8 mouse cellular contexts compared by ENCODE assay signal in the genomic region with DNA sequence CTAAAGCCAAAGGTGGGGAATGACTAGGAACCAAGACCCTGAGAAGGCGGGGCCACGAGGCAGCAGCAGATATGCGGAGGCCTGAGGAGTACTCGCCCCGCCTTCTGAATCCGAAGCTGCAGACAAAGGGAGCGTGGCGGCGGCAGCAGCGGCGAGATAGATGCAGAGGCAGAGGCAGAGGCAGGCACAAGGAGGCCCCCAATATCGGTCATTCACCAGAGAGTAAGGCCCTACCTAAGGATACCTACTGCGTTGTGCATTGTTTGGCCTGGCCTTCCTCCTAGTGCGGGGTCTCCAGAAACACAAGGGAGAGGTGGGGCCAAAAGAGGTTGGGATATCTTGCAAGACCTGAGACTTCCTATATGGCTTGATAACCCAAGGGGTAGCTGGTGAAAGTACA. TPM values are rescaled to one million over a fixed set of nuclear protein-coding genes. Genes with fewer than 3 reads are reported as not detected.
DNase-seq lines count a peak whose midpoint lies in the region; ATAC-seq lines count a peak whose summit lies in the region.

No protein-coding gene starts in this region.

- WGBS in heart, embryonic 11.5 days (ENCODE audit: insufficient replicate concordance): 9% methylated on average over 14 of the region's 14 CpGs
- WGBS in midbrain, embryonic 13.5 days: 12% methylated on average over 14 of the region's 14 CpGs

- no peaks in the 10 kb centered on the region for H3K36me3 ChIP-seq in heart, embryonic 11.5 days (ENCODE audit: control insufficient read depth, insufficient read depth, low read length)
- no peaks in the 10 kb centered on the region for H3K36me3 ChIP-seq in midbrain, embryonic 13.5 days

- no peaks in the 10 kb centered on the region for H3K9me3 ChIP-seq in heart, embryonic 11.5 days (replicated peaks; ENCODE audit: control insufficient read depth, low read length)
- no peaks in the 10 kb centered on the region for H3K9me3 ChIP-seq in midbrain, embryonic 13.5 days

- no peak for ATAC-seq in heart, embryonic 11.5 days (replicated peaks; ENCODE audit: insufficient number of reproducible peaks, low FRiP score, low TSS enrichment)
- peak; percentile 89 for ATAC-seq in midbrain, embryonic 13.5 days
- no peak for ATAC-seq in erythroblast, adult 5-6 weeks (replicated peaks; ENCODE audit: low FRiP score, poor library complexity, severe bottlenecking)
- no peak for ATAC-seq in megakaryocyte, adult 5-6 weeks (ENCODE audit: poor library complexity, severe bottlenecking)

- peak overlapping the region; percentile 53 for H3K4me2 ChIP-seq in heart, embryonic 11.5 days
- H3K4me2 ChIP-seq in midbrain, embryonic 13.5 days (replicated peaks): peak overlapping the region; percentile 49

- no peaks in the 10 kb centered on the region for H3K27me3 ChIP-seq in heart, embryonic 11.5 days (ENCODE audit: control insufficient read depth, insufficient read depth, low read length)
- no peaks in the 10 kb centered on the region for H3K27me3 ChIP-seq in midbrain, embryonic 13.5 days

- no peak overlapping the region for H3K9ac ChIP-seq in heart, embryonic 11.5 days (ENCODE audit: low read depth, low read length)
- peak overlapping the region; percentile 63 for H3K9ac ChIP-seq in midbrain, embryonic 13.5 days (replicated peaks)

- no peak for DNase-seq in heart, adult 9 months (ENCODE audit: low spot score in 2 of 2)
- peak; percentile 48 for DNase-seq in R1 (ENCODE audit: low read depth, low spot score)
- peak; percentile 18 for DNase-seq in forelimb bud, embryonic 11.5 days (ENCODE audit: low read depth, low spot score)
- no peak for DNase-seq in yolk sac, embryonic 10.5 days (ENCODE audit: low spot score)

- H3K4me3 ChIP-seq in heart, embryonic 11.5 days (ENCODE audit: low read depth, low read length): peak overlapping the region; percentile 26
- H3K4me3 ChIP-seq in midbrain, embryonic 13.5 days (replicated peaks): peak overlapping the region; percentile 32

- no peak overlapping the region for H3K27ac ChIP-seq in heart, embryonic 11.5 days (ENCODE audit: low read depth, low read length)
- H3K27ac ChIP-seq in midbrain, embryonic 13.5 days: peak overlapping the region; percentile 81

- no peaks in the 10 kb centered on the region for H3K4me1 ChIP-seq in heart, embryonic 11.5 days (ENCODE audit: control insufficient read depth, insufficient read depth, low read length)
- no peaks in the 10 kb centered on the region; the same call in 1 of the 2 replicates for H3K4me1 ChIP-seq in midbrain, embryonic 13.5 days (replicated peaks)

RNA-seq across cellular contexts. Expression of a gene that starts 9.7 kb away (rescaled TPM):
- 0.33 and 0.46 TPM in 2 replicates for polyA plus RNA-seq in heart, embryonic 11.5 days (2014; fragmentation: Nextera tagmentation; extraction: Ambion mirVana)
- polyA plus RNA-seq in midbrain, embryonic 13.5 days (2015; fragmentation: Nextera tagmentation; extraction: Ambion mirVana): 4.3 and 4.7 TPM in 2 replicates
- 1.5 TPM in 1 of 2 replicates, not detected in the other for total RNA-seq in erythroblast, adult 5-6 weeks (2015; ENCODE audit: low replicate concordance)
- 0.28 TPM in 1 of 2 replicates, not detected in the other for total RNA-seq in erythroblast, adult 5-6 weeks (2017; ENCODE audit: low replicate concordance)
- total RNA-seq in megakaryocyte, adult 5-6 weeks (2015): 1.5 and 1.7 TPM in 2 replicates
- 5.1 and 5.8 TPM in 2 replicates for total RNA-seq in megakaryocyte, adult 5-6 weeks (2017)

RNA-seq across cellular contexts. Expression of a gene that starts 28.2 kb away (rescaled TPM):
- 159 and 162 TPM in 2 replicates for polyA plus RNA-seq in heart, embryonic 11.5 days (2014; fragmentation: Nextera tagmentation; extraction: Ambion mirVana)
- polyA plus RNA-seq in midbrain, embryonic 13.5 days (2015; fragmentation: Nextera tagmentation; extraction: Ambion mirVana): 133 and 139 TPM in 2 replicates
- 86.9 and 180 TPM in 2 replicates for total RNA-seq in erythroblast, adult 5-6 weeks (2015; ENCODE audit: low replicate concordance)
- total RNA-seq in erythroblast, adult 5-6 weeks (2017; ENCODE audit: low replicate concordance): 44.0 and 61.8 TPM in 2 replicates
- total RNA-seq in megakaryocyte, adult 5-6 weeks (2015): 250 and 261 TPM in 2 replicates
- 127 and 142 TPM in 2 replicates for total RNA-seq in megakaryocyte, adult 5-6 weeks (2017)

RNA-seq across cellular contexts. Expression of a gene that starts 28.4 kb away (rescaled TPM):
- 285 and 302 TPM in 2 replicates for polyA plus RNA-seq in heart, embryonic 11.5 days (2014; fragmentation: Nextera tagmentation; extraction: Ambion mirVana)
- 225 and 228 TPM in 2 replicates for polyA plus RNA-seq in midbrain, embryonic 13.5 days (2015; fragmentation: Nextera tagmentation; extraction: Ambion mirVana)
- 74.8 and 98.4 TPM in 2 replicates for total RNA-seq in erythroblast, adult 5-6 weeks (2015; ENCODE audit: low replicate concordance)
- total RNA-seq in erythroblast, adult 5-6 weeks (2017; ENCODE audit: low replicate concordance): 62.6 and 62.9 TPM in 2 replicates
- total RNA-seq in megakaryocyte, adult 5-6 weeks (2015): 277 and 286 TPM in 2 replicates
- 154 and 172 TPM in 2 replicates for total RNA-seq in megakaryocyte, adult 5-6 weeks (2017)

RNA-seq across cellular contexts. Expression of a gene that starts 40.9 kb away (rescaled TPM):
- 52.6 and 57.9 TPM in 2 replicates for polyA plus RNA-seq in heart, embryonic 11.5 days (2014; fragmentation: Nextera tagmentation; extraction: Ambion mirVana)
- polyA plus RNA-seq in midbrain, embryonic 13.5 days (2015; fragmentation: Nextera tagmentation; extraction: Ambion mirVana): 1.3 and 1.4 TPM in 2 replicates
- not detected in 2 replicates for total RNA-seq in erythroblast, adult 5-6 weeks (2015; ENCODE audit: low replicate concordance)
- total RNA-seq in erythroblast, adult 5-6 weeks (2017; ENCODE audit: low replicate concordance): not detected in 2 replicates
- total RNA-seq in megakaryocyte, adult 5-6 weeks (2015): not detected in 2 replicates
- 0.45 TPM in 1 of 2 replicates, not detected in the other for total RNA-seq in megakaryocyte, adult 5-6 weeks (2017)

RNA-seq across cellular contexts. Expression of a gene that starts 58.2 kb away (rescaled TPM):
- 0.16 and 0.27 TPM in 2 replicates for polyA plus RNA-seq in heart, embryonic 11.5 days (2014; fragmentation: Nextera tagmentation; extraction: Ambion mirVana)
- 0.07 and 0.08 TPM in 2 replicates for polyA plus RNA-seq in midbrain, embryonic 13.5 days (2015; fragmentation: Nextera tagmentation; extraction: Ambion mirVana)
- total RNA-seq in erythroblast, adult 5-6 weeks (2015; ENCODE audit: low replicate concordance): not detected in 2 replicates
- 0.77 and 0.84 TPM in 2 replicates for total RNA-seq in erythroblast, adult 5-6 weeks (2017; ENCODE audit: low replicate concordance)
- total RNA-seq in megakaryocyte, adult 5-6 weeks (2015): 0.14 TPM in 1 of 2 replicates, not detected in the other
- 0.04 and 0.29 TPM in 2 replicates for total RNA-seq in megakaryocyte, adult 5-6 weeks (2017)

Comparison
In these comparisons a context has a peak if more than half of its experiments do, and no peak if none do; other contexts are left out.
1. DNase-seq: peak in R1 (single experiment) and forelimb bud, embryonic 11.5 days (single experiment); none in heart, adult 9 months (0 of 2) and yolk sac, embryonic 10.5 days (single experiment).